Mouse (Mus musculus): ENCODE data around the gene 1810013L24Rik. TPM values are rescaled to one million over a fixed set of nuclear protein-coding genes. Genes with fewer than 3 reads are reported as not detected.
"Not testable (repeated sequence)": the region's sequence is repeated elsewhere in the genome, so short reads cannot be mapped to it uniquely, and the experiment has no call there.

Gene 1810013L24Rik
- polyA plus RNA-seq, 1 experiment from 2014 or later: 23.2 TPM

- Histone ChIP-seq H3K4me2 (no peak overlapping the region), H3K9ac (no peak overlapping the region), H3K4me1 (peaks cover 40% of the 10 kb centered on the region), H3K4me3 (no peak overlapping the region), H3K36me3 (peaks cover 5% of the 10 kb centered on the region; the same call in 1 of the 2 replicates), H3K9me3 (replicated peaks) (no peaks in the 10 kb centered on the region), H3K27ac (no peak overlapping the region), H3K27me3 (replicated peaks) (no peaks in the 10 kb centered on the region)
- no peak for ATAC-seq
- WGBS (ENCODE audit: insufficient replicate concordance): 84% methylated on average over 3 of the region's 3 CpGs
Measured at GRCm38 (mm10) chr16:8868506-8868905, 38.6 kb downstream of the 1810013L24Rik start.

- H3K4me1 ChIP-seq: peaks cover 35% of the 10 kb centered on the region
- no peaks in the 10 kb centered on the region for H3K9me3 ChIP-seq (replicated peaks)
- WGBS (ENCODE audit: insufficient replicate concordance): 41% methylated on average over 2 of the region's 2 CpGs
- no peak overlapping the region for H3K27ac ChIP-seq
- no peaks in the 10 kb centered on the region for H3K27me3 ChIP-seq (replicated peaks)
- H3K4me3 ChIP-seq: no peak overlapping the region
- no peak for ATAC-seq
- H3K4me2 ChIP-seq: no peak overlapping the region
- H3K9ac ChIP-seq: no peak overlapping the region
- H3K36me3 ChIP-seq: peaks cover 4% of the 10 kb centered on the region; the same call in 1 of the 2 replicates
Measured at GRCm38 (mm10) chr16:8869715-8870114, 39.8 kb downstream of the 1810013L24Rik start.

- Histone ChIP-seq H3K36me3 (no peaks in the 10 kb centered on the region), H3K27ac (no peak overlapping the region), H3K9ac (no peak overlapping the region), H3K4me1 (peaks cover 41% of the 10 kb centered on the region), H3K27me3 (replicated peaks) (no peaks in the 10 kb centered on the region), H3K4me2 (no peak overlapping the region), H3K4me3 (no peak overlapping the region), H3K9me3 (replicated peaks) (no peaks in the 10 kb centered on the region)
- no peak for ATAC-seq
- 84% methylated on average over 6 of the region's 6 CpGs for WGBS (ENCODE audit: insufficient replicate concordance)
Measured at GRCm38 (mm10) chr16:8871376-8871775, 41.5 kb downstream of the 1810013L24Rik start.

GRCm38 (mm10) chr16:8872019-8872418 is 42.1 kb downstream of the 1810013L24Rik start:
- WGBS (ENCODE audit: insufficient replicate concordance): 28% methylated on average over 5 of the region's 5 CpGs
- ATAC-seq: peak; percentile 85

GRCm38 (mm10) chr16:8872486-8872885 is 42.6 kb downstream of the 1810013L24Rik start:
- Histone ChIP-seq H3K9me3 (replicated peaks) (no peaks in the 10 kb centered on the region), H3K4me2 (peak overlapping the region; percentile 34), H3K9ac (no peak overlapping the region), H3K27me3 (replicated peaks) (no peaks in the 10 kb centered on the region), H3K4me3 (no peak overlapping the region), H3K4me1 (peaks cover 38% of the 10 kb centered on the region), H3K36me3 (no peaks in the 10 kb centered on the region), H3K27ac (no peak overlapping the region)
- 59% methylated on average over 3 of the region's 3 CpGs for WGBS (ENCODE audit: insufficient replicate concordance)
- ATAC-seq: no peak

More at GRCm38 (mm10) chr16:8872019-8872418, 42.1 kb downstream of the 1810013L24Rik start:
- Histone ChIP-seq H3K9me3 (replicated peaks) (no peaks in the 10 kb centered on the region), H3K4me1 (peaks cover 41% of the 10 kb centered on the region), H3K27me3 (replicated peaks) (no peaks in the 10 kb centered on the region), H3K4me3 (no peak overlapping the region), H3K4me2 (peak overlapping the region; percentile 34), H3K36me3 (no peaks in the 10 kb centered on the region), H3K9ac (no peak overlapping the region), H3K27ac (no peak overlapping the region)

GRCm38 (mm10) chr16:8880076-8880475 is 50.2 kb downstream of the 1810013L24Rik start:
- Histone ChIP-seq H3K4me1 (peaks cover 3% of the 10 kb centered on the region; the same call in 1 of the 2 replicates), H3K4me3 (no peak overlapping the region), H3K27ac (no peak overlapping the region), H3K4me2 (no peak overlapping the region), H3K9ac (no peak overlapping the region), H3K9me3 (replicated peaks) (no peaks in the 10 kb centered on the region), H3K36me3 (no peaks in the 10 kb centered on the region), H3K27me3 (replicated peaks) (no peaks in the 10 kb centered on the region)
- no peak for ATAC-seq
- WGBS (ENCODE audit: insufficient replicate concordance): 68% methylated on average over 5 of the region's 5 CpGs

- H3K4me2 ChIP-seq: peak overlapping the region; percentile 41
- WGBS (ENCODE audit: insufficient replicate concordance): 35% methylated on average over 11 of the region's 11 CpGs
- no peak overlapping the region for H3K4me3 ChIP-seq
- no peaks in the 10 kb centered on the region for H3K4me1 ChIP-seq
- H3K27ac ChIP-seq: no peak overlapping the region
- no peak for ATAC-seq
- H3K36me3 ChIP-seq: no peaks in the 10 kb centered on the region
- no peaks in the 10 kb centered on the region for H3K27me3 ChIP-seq (replicated peaks)
- H3K9me3 ChIP-seq (replicated peaks): no peaks in the 10 kb centered on the region
- H3K9ac ChIP-seq: no peak overlapping the region
Measured at GRCm38 (mm10) chr16:8883674-8884241, 53.9 kb downstream of the 1810013L24Rik start.

GRCm38 (mm10) chr16:8894214-8894613 is 64.3 kb downstream of the 1810013L24Rik start:
- not testable (repeated sequence) for H3K9ac ChIP-seq; H3K36me3 ChIP-seq; H3K27ac ChIP-seq; H3K4me1 ChIP-seq; H3K4me3 ChIP-seq; H3K27me3 ChIP-seq (replicated peaks); H3K4me2 ChIP-seq; ATAC-seq; H3K9me3 ChIP-seq (replicated peaks)
- WGBS (ENCODE audit: insufficient replicate concordance): 40% methylated on average over 4 of the region's 4 CpGs

GRCm38 (mm10) chr16:8895301-8895700 is 65.4 kb downstream of the 1810013L24Rik start:
- H3K27me3 ChIP-seq (replicated peaks): no peaks in the 10 kb centered on the region
- no peaks in the 10 kb centered on the region for H3K4me1 ChIP-seq
- H3K36me3 ChIP-seq: no peaks in the 10 kb centered on the region
- no peak overlapping the region for H3K27ac ChIP-seq
- H3K4me3 ChIP-seq: no peak overlapping the region
- WGBS (ENCODE audit: insufficient replicate concordance): 62% methylated on average over 4 of the region's 4 CpGs
- ATAC-seq: no peak
- H3K4me2 ChIP-seq: no peak overlapping the region
- H3K9me3 ChIP-seq (replicated peaks): no peaks in the 10 kb centered on the region
- H3K9ac ChIP-seq: no peak overlapping the region

- not testable (repeated sequence) for H3K36me3 ChIP-seq; H3K27me3 ChIP-seq (replicated peaks); ATAC-seq; H3K9me3 ChIP-seq (replicated peaks); H3K4me3 ChIP-seq; H3K9ac ChIP-seq; H3K4me1 ChIP-seq; H3K27ac ChIP-seq; H3K4me2 ChIP-seq
- 6% methylated on average over 2 of the region's 2 CpGs for WGBS (ENCODE audit: insufficient replicate concordance)
Measured at GRCm38 (mm10) chr16:8906115-8906514, 76.2 kb downstream of the 1810013L24Rik start.

Other genes starting within 250 kb of the 1810013L24Rik start
- gene Pmm2, start 192.4 kb upstream of the 1810013L24Rik start, polyA plus RNA-seq (2016; fragmentation: Nextera tagmentation; extraction: Ambion mirVana): 41.6 and 42.4 TPM in 2 replicates
- gene Tmem186, start 192.4 kb upstream of the 1810013L24Rik start, polyA plus RNA-seq (2016; fragmentation: Nextera tagmentation; extraction: Ambion mirVana): 12.9 and 14.2 TPM in 2 replicates
- gene Carhsp1, start 157.9 kb upstream of the 1810013L24Rik start, polyA plus RNA-seq (2016; fragmentation: Nextera tagmentation; extraction: Ambion mirVana): 55.7 and 56.5 TPM in 2 replicates
- gene Gm5767, start 149.3 kb upstream of the 1810013L24Rik start, polyA plus RNA-seq (2016; fragmentation: Nextera tagmentation; extraction: Ambion mirVana): not detected in 2 replicates
- gene Usp7, start 37.8 kb upstream of the 1810013L24Rik start, polyA plus RNA-seq (2016; fragmentation: Nextera tagmentation; extraction: Ambion mirVana): 32.9 and 33.5 TPM in 2 replicates